Mouse (Mus musculus): ENCODE measurements at regions not wholly inside any gene's neighbourhood (a gene's known extent, or its start where the extent isn't known, plus 50 kb on each side); places are given as distances from the start of the nearest gene placed in this dataset.

DNA sequence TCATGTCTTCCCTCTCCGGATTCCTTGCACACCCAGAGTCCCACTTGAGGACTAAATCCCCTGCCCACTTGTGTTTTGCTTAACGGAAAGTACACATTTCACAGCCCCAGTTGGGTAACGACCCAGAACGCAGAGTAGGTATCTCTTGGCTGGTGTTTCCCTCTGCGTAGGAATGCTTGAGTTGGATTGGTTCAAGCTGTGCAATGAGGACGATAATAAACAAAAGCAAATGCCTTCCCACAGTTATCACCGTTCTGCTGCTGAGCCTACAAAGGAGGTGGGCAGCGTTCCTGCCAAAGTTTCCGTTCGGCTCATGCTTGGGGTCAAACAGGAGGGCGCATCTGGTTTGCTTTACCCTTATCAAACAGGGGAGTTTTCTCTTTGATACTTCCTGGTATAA is 212.3 kb upstream of the Sfrp2 start:
- in situ Hi-C loops (cut with MboI, MseI): no loop called here

DNA sequence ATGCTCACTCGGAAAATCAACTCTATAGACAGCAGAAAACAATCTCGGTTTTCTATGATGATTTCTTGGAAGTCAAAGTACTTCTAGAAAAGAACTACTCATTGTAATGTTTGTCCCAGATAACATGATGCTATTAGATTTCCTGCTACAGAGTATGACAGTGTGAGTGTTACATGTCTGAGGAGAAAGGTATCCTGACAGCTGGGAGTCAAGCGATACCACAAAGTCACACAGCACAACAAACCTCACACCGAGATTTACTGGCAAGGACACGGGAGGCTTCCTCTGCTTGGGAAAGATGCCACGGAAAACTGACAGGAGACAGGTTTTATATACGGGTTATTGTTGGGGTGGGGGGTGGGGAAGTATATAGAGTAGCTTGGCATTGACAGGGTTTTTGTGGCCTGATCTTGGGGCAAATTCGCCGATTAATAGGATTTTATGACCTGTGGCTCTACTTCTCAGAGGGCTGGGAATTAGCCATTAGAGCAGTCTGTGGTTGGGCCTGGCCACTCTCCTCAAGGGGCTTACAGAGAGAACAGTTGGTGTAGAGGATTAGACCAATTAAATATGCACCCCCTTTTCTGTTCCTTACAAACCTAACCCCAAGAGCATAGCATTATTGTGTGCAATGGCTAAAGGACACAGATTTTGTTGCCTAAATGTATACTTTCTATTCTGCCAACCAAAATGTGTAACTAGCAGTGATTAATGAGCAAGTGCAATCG is 209.2 kb upstream of the Sfrp2 start:
- in situ Hi-C loops (cut with MboI, MseI): no loop called here

DNA sequence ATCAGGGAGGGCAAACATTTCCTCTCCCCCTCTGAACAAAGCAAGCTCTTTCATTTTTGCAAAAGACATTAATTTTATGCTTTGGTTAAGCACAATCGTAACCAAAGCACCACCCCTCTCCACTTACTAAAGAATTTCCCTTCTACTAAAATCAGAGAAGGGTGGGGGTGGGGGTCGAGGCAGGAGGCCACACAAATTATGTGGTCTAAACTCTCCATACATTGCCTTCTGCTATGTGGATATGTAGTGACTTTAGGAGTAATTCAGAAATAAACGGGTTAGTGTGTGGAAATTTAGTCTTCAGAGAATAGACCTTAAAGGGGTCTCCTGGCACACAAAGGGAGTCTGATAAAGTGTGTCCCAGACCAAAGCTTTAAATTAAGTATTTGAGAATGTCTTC is 204.1 kb upstream of the Sfrp2 start:
- in situ Hi-C loops (cut with MboI, MseI): no loop called here

DNA sequence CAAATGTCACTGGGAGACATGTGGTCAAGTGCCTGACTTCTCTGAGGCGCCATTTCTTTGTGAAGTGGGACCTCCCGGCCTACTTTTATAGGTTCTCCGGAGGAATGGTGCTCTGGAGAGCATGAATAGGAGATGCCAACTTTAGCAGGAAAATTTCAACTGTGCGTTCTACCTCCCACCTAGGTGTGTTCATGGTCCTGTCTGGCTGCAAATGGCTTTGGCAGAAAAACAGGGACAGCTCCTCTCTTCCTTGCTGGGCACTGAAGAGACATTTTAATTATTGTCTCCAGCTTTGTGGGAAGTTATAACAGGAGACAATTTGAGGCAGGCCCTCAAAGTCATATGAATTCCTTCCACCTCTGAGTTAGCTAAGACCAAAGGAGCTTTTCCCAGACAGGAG is 190.6 kb upstream of the Sfrp2 start:
- in situ Hi-C loops (cut with MboI, MseI): no loop called here

DNA sequence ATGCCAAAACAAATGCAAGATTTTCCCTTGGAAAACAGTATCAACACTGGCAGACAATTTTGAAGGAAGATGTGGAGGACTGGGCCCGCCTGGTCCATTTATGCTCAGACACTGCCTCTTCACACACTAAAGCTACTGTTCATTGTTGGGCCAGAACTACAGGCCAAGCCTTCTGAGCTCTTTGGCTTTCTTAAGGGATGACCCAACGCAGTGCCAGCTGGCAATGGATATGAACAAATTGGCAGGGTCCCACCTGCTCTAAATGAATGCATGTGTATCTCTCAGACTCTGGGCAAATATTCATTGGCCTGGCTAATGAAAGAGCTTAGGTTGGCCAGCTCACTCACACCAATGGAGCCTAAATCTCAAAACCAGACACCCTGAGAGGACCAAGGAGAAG is 190.0 kb upstream of the Sfrp2 start:
- in situ Hi-C loops (cut with MboI, MseI): no loop called here

DNA sequence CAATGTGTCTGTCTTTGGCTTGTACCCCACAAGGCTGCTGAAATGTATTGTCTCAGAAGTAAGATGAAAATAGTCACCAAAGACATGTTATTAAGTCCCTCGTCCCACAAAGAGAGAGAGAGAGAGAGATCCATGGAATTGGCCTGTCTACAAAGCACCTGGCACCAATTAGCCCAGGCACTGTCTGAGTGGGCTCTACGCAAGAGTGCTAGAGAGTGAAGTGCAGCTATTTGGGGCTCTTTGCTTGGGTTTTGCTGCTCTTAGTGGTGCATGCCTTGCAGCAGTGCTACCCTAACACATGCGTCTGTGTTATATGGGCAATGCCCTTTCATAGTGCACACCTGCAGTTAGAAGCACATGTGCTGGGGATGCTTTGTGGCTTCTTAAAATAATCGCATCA is 185.4 kb upstream of the Sfrp2 start:
- in situ Hi-C loops (cut with MboI, MseI): no loop called here

DNA sequence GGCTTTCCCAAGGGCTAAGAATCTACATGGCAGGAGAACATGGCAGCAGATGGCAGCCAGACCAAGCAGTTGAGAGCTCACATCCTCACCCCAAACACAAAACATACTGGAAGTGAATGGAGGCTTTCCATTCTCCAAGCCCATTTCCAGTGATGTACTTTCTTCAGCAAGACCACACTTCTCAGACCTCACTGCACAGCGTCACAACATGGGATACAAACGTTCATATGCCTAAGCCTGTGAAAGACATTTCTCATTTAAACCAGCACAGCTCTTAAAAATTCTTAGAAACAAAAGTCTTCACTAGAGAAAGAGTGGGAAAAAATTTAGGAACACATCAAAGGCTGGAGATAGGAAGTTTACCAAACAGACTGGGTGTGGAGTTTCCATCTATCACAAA is 183.9 kb upstream of the Sfrp2 start:
- in situ Hi-C loops (cut with MboI, MseI): no loop called here

DNA sequence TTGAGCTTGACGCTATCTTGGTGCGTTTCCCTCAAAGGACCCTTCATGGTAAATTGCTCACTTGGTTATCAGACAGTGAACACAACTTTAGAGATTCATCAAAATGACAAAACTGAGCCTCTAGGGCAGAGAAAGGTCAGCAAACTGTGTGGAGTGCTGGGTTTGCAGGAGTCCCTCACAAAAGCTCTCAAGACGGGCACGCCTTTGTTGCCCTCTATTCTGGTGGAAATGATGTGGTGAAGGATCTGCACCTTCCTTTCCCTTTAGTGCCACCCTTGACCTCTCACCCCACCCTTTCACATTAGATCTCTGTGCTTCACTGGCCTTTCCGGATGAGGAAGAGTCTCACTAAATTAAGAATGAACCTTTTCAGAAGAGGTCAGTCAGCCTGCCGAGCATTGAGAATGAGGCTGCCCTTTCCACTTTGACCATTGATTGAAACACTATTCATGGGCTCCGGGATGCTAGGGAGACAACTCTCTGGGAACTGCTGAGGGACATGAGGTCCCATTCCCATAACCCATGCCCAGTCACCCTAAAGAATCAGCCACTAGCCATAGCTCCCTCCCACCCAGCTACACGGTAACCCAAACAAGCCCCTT is 182.9 kb upstream of the Sfrp2 start:
- in situ Hi-C loops (cut with MboI, MseI): no loop called here

DNA sequence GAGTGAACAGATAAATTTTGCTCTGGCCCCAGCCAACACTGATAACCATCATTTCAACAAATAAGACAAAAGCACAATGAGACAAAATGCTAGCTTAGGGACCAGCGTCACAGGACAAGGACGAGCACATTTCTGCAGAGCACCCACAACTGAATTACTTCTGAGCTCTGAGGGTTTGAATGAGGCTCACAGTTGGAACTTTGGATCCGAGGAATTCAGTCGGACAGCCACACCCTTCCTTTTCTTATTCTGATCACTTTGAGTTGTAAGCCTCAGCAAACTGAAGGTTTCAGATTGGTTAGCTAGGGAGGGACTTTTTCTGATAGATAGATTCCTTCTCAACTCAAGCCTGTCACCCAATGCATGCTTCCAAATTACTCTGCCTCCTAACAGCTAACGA is 180.0 kb upstream of the Sfrp2 start:
- in situ Hi-C loops (cut with MboI, MseI): no loop called here

DNA sequence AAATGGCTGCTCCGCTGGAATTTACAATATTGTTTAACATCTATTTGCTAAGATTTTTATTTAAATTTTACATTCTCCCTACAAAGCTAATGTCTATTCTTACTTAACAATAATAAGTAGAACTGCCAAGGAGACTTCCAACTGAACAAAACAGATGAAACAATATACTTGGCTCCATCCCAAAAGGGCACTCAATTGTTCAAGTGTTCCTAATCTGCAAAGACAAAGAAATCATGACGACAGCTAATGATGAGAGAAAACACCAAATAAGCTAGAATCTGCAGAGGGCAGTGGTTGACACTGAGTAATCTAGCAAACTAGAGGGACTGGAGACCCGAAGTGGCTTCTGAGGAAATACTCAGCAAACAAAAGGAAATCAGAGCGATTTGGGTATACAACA is 179.6 kb upstream of the Sfrp2 start:
- in situ Hi-C loops (cut with MboI, MseI): no loop called here

DNA sequence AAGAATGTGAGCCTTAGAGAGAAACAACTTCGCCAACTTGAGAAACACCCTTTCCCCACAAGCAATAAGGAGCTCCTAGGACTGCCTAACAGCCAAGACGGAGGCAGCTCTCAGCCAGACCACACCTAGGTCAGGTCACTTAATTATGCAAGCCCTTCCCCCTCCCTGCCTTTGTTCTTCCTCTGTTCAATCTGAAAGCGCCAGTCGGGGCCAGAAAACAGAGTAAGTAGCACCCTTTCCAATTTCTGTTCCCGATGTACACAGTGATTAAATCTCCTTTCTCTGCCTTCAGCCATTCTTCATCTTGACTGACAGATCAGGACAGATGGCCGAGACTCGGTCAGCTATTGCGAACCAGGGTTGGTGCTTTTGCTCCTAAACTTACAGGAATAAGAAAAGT is 177.0 kb upstream of the Sfrp2 start:
- in situ Hi-C loops (cut with MboI, MseI): no loop called here

DNA sequence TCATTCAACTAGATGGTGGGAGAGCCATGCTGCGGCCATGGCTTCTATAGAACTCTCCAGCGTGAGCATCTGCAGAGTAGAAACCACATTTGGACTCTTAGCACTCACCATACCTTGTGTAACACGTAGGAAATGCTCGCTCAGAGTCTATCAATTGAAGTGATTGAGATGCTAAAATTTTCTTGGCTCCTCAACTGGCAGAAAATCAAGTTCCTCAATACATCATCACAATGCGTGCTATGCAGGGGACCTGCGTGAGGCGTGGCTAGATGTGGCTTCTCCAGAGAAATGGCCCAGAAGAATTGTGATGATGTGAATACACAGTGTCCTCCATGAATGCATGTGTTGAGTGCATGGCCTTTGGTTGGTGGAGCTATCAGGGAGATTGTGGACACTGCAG is 174.9 kb upstream of the Sfrp2 start:
- in situ Hi-C loops (cut with MboI, MseI): no loop called here

DNA sequence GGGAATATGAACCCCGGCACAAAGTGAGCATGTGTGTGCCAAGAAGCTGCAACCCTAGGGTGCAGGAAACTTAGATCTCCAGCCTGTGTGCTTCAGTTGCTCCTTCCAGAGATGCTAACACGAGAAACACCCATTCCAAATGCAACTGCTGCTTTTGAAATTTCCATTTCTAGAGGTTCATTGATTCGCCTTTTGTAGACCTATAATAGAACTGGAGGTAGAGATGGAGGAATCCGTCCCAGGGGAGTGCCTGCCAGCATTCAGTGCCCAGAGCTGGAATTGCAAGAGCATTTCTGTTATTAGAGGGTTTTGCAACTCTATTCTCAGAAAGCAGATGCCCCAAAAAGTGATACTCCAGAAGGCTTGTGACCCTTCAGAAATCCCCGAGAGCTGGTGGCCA is 172.8 kb upstream of the Sfrp2 start:
- in situ Hi-C loops (cut with MboI, MseI): no loop called here

DNA sequence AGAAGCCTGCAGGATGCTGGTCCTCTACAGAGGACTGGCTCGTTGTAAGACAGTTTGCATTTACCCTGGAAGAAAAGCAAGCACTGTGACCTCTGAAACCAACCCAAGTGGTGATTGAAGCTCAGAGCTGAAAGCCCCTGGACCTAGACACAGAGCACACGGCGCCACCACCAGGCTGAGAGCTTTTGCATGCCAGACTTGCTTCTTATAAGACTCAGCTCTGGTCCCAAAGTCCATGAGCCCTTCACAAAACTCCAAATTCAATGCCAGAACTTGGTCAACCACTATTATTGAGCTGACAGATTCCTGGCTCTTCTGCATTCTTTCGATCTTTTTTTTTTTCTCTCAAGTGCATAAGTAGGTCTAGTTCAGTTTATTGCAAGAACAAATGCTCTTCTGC is 164.6 kb upstream of the Sfrp2 start:
- in situ Hi-C loops (cut with MboI, MseI): no loop called here

DNA sequence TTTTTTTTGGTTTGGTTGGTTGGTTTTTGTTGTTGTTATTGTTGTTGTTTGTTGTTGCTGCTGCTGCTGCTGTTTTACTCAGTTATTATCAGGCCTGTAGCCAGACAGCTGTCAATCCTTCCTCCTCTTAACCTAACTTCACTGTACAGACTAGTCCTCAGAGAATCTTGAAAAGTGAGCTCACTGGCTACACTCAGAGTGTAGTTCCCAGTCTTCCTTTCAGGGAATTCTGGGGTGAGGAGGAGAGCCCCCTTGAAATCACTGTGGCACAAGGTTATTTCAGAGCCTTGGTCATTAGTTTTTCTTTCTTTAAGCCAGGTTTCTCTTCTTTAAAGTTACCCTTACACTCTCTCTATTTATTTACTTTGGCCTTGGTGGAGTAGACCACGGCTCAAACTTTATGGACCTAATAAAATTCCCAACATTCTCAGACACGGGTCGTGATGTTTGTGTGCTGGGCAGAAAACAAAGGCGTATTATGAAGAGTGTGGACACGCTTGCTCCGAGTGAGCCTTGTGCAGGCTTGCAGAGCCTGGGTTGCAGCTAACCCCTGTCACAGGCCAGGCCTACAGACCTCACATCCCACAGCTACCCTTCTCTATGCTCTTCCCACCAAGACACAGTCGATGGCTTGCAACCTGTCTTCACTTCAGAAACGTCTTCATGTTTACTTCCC is 156.9 kb upstream of the Sfrp2 start:
- in situ Hi-C loops (cut with MboI, MseI): no loop called here

DNA sequence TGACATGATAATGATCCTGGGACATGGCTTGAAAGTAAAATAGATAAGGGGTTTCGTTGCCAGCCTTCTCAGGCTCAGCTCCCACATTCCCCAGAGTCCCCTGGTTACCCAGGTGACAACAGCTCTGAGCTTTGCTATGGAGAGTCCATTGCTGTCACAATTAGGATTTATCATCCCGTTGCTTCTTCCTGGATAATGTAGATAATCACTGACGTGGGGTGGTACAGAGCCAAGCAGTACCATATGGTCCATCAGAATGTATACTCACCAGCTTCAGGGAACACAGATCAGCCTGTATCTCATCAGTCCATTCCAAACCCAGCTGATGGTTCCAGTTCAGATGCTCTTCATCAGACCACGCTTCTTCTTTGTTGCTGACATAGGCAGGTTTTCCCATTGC is 145.7 kb upstream of the Sfrp2 start:
- in situ Hi-C loops (cut with MboI, MseI): no loop called here

DNA sequence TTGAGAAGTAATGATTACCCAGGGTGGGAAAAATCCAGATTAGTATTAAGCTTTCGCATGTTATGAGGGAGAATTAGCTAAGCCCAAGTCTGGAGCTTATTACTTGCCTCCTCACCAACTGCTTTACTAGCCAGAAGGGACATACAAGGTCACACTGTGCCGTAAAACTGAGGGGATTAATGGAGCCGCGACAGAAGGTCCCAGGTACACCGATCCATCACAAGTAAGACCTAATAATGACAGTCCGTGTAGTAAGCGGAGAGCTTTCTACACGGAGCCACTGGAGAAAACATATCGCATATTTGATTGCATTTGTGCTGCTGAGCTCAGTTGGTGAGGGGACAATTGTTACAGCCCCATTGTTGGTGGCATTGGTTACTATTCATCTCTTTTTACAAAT is 133.1 kb upstream of the Sfrp2 start:
- in situ Hi-C loops (cut with MboI, MseI): no loop called here

DNA sequence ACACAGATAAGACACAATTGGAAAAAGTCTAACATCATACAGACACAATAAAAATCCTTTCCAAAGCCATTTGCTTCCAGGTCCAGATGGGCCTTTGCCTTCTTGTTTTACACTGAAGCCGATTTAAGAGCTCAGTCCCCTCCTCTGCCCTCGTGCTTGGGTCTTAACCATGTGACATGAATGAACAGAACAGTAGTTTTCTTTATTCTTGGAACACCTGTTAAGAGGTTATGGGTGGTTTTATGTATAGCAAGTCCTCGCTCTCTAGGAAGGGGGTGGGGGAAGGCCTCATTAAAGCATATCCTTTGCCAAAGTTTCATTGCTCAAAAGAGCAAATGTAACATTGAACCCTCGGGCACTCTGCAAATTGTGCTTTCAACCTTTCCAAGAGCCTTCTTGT is 125.7 kb upstream of the Sfrp2 start:
- in situ Hi-C loops (cut with MboI, MseI): no loop called here

DNA sequence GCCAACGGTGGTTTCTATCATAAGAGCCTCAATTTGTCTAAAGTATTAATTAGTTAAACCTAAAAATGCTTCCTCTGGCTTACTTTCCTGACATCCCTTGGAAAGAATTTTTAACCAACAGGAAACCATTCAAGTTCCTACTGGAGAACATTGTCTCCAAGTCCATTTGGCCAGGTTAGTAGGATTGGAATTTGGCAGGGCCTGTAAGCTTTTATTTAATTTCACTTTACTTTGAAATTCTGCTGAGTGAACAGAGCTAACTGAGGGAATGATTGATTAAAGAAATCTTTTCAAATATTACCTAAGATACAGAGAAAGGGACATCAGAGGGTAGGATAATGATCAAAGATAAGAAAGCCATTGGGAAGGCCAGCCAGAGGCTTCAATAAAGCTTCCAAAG is 102.4 kb upstream of the Sfrp2 start:
- in situ Hi-C loops (cut with MboI, MseI): no loop called here

DNA sequence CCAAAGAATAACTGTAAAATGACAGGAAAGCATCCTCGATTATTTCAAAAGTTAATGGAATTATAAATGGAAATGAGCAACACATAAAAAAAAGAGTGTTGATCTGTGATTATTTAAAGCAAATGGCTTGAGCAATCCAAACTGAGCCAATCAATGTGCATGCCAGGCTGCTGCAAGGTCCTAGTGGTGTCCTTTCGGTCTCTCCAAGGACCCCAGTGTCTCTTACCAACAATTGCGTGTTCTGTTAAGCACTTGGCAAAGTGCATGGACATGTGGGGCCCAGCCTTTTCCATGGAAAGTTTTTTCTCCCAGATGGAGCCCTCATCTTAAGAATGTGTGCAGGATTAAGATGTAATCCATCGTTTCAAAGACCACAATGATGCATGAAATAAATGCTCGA is 90.0 kb upstream of the Sfrp2 start:
- in situ Hi-C loops (cut with MboI, MseI): no loop called here

DNA sequence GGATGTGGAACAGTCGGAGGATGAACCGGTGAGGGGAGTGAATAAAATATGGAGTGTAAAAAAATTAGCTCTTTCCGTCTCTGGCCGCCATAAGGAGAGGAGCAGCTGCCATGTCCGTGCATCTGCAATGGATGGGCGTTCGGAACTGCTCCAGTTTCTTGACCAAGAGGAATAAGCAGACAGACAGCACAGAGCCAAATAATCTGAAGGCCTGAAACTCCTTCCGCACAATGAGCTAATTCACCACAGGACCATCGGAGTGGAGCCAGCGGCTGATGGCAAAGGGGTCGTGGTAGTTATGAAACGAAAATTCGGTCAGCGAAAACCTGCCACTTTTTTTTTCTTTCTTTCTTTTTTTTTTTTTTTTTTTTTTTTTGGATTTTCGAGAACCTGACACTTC is 79.5 kb upstream of the Sfrp2 start:
- in situ Hi-C loops (cut with MboI, MseI): loop anchor here (10.0 kb wide), 1 partner anchor 1432 kb away; no protein-coding TSS in a partner anchor

DNA sequence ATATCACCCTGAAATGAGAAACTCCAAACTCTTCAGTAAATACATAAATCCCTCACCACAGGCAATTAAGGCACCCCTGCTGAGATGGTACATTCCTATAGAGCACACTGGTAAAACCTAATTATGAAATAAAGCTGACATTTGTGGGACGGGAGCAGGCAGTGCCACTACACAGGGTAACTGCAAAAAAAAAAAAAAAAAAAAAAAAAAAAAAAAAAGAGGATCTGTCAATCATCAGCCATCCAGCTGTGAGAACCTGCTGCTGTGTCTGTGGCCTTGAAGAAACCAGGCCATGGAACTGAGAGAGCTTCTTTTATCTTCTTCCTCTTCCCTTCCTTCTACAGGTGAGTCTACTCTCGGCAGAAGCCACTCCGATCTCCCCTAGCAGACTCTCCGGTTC is 78.6 kb upstream of the Sfrp2 start:
- in situ Hi-C loops (cut with MboI, MseI): loop anchor here (10.0 kb wide), 1 partner anchor 1433 kb away; no protein-coding TSS in a partner anchor
